Mouse (Mus musculus): ENCODE measurements around the gene Pcsk2. TPM values are rescaled to one million over a fixed set of nuclear protein-coding genes. Genes with fewer than 3 reads are reported as not detected.

The Pcsk2 gene
- polyA plus RNA-seq, 2 experiments, result 0.01 TPM; not detected in 1

DNA sequence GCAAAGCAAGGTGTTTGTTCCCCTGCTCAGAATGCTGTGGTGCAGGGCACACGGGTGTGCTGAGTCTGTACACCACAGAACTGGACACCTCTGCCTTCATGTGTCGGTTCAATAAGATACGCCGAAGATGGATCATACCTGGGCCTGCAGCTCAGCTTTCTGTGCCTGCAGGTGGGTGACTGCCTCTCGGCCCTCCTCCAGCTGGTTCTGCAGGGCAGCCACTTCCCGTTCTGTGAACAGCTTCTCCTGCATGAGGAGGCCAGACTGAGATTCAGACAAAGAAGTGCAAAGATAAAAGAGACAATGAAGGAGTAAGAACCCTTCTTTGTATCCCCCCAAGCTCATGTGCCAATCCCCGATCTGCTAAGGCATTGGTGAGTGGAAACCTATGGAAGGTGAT lies 295.6 kb downstream of the Pcsk2 start:
- WGBS (ENCODE audit: insufficient replicate concordance), result 59% methylated on average over 7 of the region's 7 CpGs

DNA sequence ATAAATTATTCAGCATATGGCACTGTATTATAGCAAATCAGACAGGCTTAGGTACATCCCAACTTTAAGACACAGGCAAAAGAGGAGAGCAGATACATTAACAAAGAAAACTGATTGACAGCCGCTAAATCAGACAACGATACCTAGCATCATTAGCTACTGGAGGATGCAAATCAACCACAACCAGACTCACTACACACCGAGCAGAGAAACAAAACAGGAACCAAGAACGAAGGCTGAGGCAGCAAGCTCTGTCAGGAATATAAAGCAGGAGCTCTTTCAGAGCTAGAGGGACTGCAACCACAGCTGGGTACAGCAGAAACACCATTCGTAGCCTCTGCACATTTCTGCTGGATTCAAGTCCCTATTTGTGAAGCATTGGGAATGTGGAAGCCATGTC lies 298.8 kb downstream of the Pcsk2 start:
- TF ChIP-seq CTCF (IDR thresholded peaks at IDR 0.05; ENCODE audit: low read depth) (no peak), EP300 (IDR thresholded peaks at IDR 0.05; ENCODE audit: low read depth) (no peak)
- H3K4me2 ChIP-seq (ENCODE audit: low read depth), result no peak overlapping the region
- no peaks in the 10 kb centered on the region for H3K4me1 ChIP-seq (replicated peaks; ENCODE audit: control insufficient read depth in 2 of 2, insufficient read depth in 2 of 2, low read length in 1 of 2)
- H3K4me3 ChIP-seq (ENCODE audit: insufficient read depth in 1 of 2, low read depth in 2 of 2, low read length in 2 of 2), result no peak overlapping the region
- no peak for DNase-seq (ENCODE audit: low read depth in 3 of 3, low spot score in 3 of 3)
- no peak for ATAC-seq (ENCODE audit: insufficient read depth)
- H3K36me3 ChIP-seq (replicated peaks; ENCODE audit: control insufficient read depth, insufficient read depth, low read depth), result no peaks in the 10 kb centered on the region
- no peak overlapping the region for H3K27ac ChIP-seq
- H3K9ac ChIP-seq (replicated peaks), result no peak overlapping the region
- WGBS (ENCODE audit: insufficient replicate concordance), result 47% methylated on average over 5 of the region's 5 CpGs
- no peaks in the 10 kb centered on the region for H3K27me3 ChIP-seq (ENCODE audit: control insufficient read depth, insufficient read depth, low read length)
- H3K9me3 ChIP-seq (ENCODE audit: control insufficient read depth, low read length), result no peaks in the 10 kb centered on the region

More for the DNA sequence above, 295.6 kb downstream of the Pcsk2 start:
- peaks cover 0 to 4% of the 10 kb centered on the region in 2 experiments; a peak in 2 of 4 replicates for H3K4me1 ChIP-seq (replicated peaks; ENCODE audit: control insufficient read depth in 2 of 2, insufficient read depth in 2 of 2, low read length in 1 of 2)
- no peak overlapping the region for H3K4me3 ChIP-seq (ENCODE audit: insufficient read depth in 1 of 2, low read depth in 2 of 2, low read length in 2 of 2)
- ATAC-seq (ENCODE audit: insufficient read depth) (no peak), DNase-seq (ENCODE audit: low read depth in 3 of 3, low spot score in 3 of 3) (no peak)
- no peaks in the 10 kb centered on the region for H3K36me3 ChIP-seq (replicated peaks; ENCODE audit: control insufficient read depth, insufficient read depth, low read depth)
- TF ChIP-seq CTCF (IDR thresholded peaks at IDR 0.05; ENCODE audit: low read depth) (no peak), EP300 (IDR thresholded peaks at IDR 0.05; ENCODE audit: low read depth) (no peak)
- no peak overlapping the region for H3K4me2 ChIP-seq (ENCODE audit: low read depth)
- H3K27me3 ChIP-seq (ENCODE audit: control insufficient read depth, insufficient read depth, low read length), result no peaks in the 10 kb centered on the region
- no peak overlapping the region for H3K9ac ChIP-seq (replicated peaks)
- H3K27ac ChIP-seq, result no peak overlapping the region
- no peaks in the 10 kb centered on the region for H3K9me3 ChIP-seq (ENCODE audit: control insufficient read depth, low read length)

DNA sequence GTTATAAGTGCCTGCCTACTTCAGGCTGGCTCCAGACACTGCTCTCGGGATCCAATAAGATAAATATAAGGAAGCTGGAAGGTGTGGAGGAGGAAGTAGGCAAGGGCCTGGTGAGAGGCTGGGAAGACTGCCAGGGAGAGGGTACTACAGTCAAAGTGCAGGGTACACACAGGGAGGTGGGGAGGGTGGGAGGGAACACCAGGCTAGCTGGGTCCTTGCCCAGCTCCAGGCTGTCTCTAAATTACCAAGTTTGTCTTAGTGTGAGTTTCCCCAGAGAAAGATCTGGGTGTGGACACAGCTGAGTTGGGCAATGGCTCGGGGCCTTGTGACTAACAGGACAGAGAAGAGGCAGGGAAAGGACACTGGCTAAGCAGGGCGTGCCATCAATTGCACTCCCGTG lies 300.8 kb downstream of the Pcsk2 start:
- H3K4me3 ChIP-seq (ENCODE audit: insufficient read depth in 1 of 2, low read depth in 2 of 2, low read length in 2 of 2), result no peak overlapping the region
- ATAC-seq (ENCODE audit: insufficient read depth), result no peak
- no peaks in the 10 kb centered on the region for H3K36me3 ChIP-seq (replicated peaks; ENCODE audit: control insufficient read depth, insufficient read depth, low read depth)
- H3K4me2 ChIP-seq (ENCODE audit: low read depth), result no peak overlapping the region
- no peak overlapping the region for H3K9ac ChIP-seq (replicated peaks)
- DNase-seq (ENCODE audit: low read depth in 3 of 3, low spot score in 3 of 3), result no peak
- H3K4me1 ChIP-seq (replicated peaks; ENCODE audit: control insufficient read depth in 2 of 2, insufficient read depth in 2 of 2, low read length in 1 of 2), result no peaks in the 10 kb centered on the region
- TF ChIP-seq EP300 (IDR thresholded peaks at IDR 0.05; ENCODE audit: low read depth) (no peak), CTCF (IDR thresholded peaks at IDR 0.05; ENCODE audit: low read depth) (no peak)
- no peaks in the 10 kb centered on the region for H3K9me3 ChIP-seq (ENCODE audit: control insufficient read depth, low read length)
- H3K27me3 ChIP-seq (ENCODE audit: control insufficient read depth, insufficient read depth, low read length), result no peaks in the 10 kb centered on the region
- 40% methylated on average over 4 of the region's 4 CpGs for WGBS (ENCODE audit: insufficient replicate concordance)
- no peak overlapping the region for H3K27ac ChIP-seq

DNA sequence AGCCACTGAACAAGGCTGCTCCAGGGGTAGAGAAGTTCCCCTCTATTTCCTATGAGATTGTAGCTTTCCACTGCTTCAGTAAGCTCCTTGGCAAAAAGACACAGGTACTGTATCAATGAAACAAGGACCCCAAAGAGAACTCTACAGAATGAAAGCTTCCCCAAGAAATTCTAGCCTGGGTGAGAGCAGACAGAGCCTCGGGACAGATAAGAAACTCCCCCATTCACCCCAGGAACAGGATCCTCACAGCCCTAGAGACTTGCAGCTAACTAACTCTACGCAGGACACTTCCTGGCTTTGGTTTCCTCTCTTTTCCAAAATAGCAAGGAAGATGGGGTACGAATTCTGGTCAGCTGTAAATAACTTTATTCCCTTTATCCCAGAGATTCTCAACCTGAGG lies 301.3 kb downstream of the Pcsk2 start:
- 27% methylated on average over 3 of the region's 3 CpGs for WGBS (ENCODE audit: insufficient replicate concordance)
- H3K4me2 ChIP-seq (ENCODE audit: low read depth), result no peak overlapping the region
- no peaks in the 10 kb centered on the region for H3K4me1 ChIP-seq (replicated peaks; ENCODE audit: control insufficient read depth in 2 of 2, insufficient read depth in 2 of 2, low read length in 1 of 2)
- no peak overlapping the region for H3K4me3 ChIP-seq (ENCODE audit: insufficient read depth in 1 of 2, low read depth in 2 of 2, low read length in 2 of 2)
- TF ChIP-seq EP300 (IDR thresholded peaks at IDR 0.05; ENCODE audit: low read depth), result no peak
- no peak for TF ChIP-seq CTCF (IDR thresholded peaks at IDR 0.05; ENCODE audit: low read depth)
- no peaks in the 10 kb centered on the region for H3K27me3 ChIP-seq (ENCODE audit: control insufficient read depth, insufficient read depth, low read length)
- DNase-seq (ENCODE audit: low read depth in 3 of 3, low spot score in 3 of 3) (no peak), ATAC-seq (ENCODE audit: insufficient read depth) (no peak)
- no peak overlapping the region for H3K27ac ChIP-seq
- no peaks in the 10 kb centered on the region for H3K36me3 ChIP-seq (replicated peaks; ENCODE audit: control insufficient read depth, insufficient read depth, low read depth)
- no peaks in the 10 kb centered on the region for H3K9me3 ChIP-seq (ENCODE audit: control insufficient read depth, low read length)
- no peak overlapping the region for H3K9ac ChIP-seq (replicated peaks)

DNA sequence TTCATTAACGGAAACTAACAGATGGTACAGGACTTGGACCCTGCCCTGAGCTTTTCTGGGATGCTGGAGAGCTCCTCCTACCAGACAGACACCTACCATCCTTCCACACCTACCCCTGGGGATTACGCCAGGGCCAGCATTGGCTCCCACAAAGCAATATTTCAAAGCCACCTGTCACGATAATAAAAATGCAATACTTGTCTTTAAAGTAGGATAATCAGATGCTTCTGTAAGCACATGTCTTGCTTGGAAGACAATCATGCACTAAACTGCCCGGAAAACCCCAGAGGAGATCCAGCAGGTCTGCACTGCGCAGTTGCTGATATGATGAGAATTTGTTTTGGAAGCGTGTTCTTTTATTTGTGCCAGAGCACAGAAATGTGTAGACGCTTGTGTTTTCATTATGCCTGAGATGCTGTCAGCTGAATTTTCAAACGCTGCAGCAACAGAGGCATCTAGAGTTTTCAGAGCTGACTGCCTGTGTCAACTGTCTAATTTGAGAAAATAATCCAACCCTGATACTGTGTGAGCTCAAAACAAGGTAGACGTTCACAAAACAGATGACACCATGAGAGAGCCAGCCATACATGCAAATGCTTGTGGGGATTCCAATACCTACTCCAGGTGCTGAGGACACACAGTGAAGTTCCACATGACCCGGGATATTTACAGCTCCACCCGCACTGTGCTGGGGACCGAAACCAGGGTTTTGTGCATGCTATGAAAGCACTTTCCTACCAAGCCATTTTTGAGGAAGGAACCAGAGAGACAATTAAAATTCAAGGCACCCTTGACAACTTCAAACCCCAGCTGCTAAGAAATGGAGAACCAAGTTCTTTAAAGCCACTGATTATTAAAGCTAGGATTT lies 305.6 kb downstream of the Pcsk2 start:
- WGBS (ENCODE audit: insufficient replicate concordance), result 62% methylated on average over 12 of the region's 12 CpGs
- Histone ChIP-seq H3K27me3 (ENCODE audit: control insufficient read depth, insufficient read depth, low read length) (no peaks in the 10 kb centered on the region), H3K4me2 (ENCODE audit: low read depth) (no peak overlapping the region), H3K9me3 (ENCODE audit: control insufficient read depth, low read length) (no peaks in the 10 kb centered on the region), H3K4me3 (ENCODE audit: insufficient read depth in 1 of 2, low read depth in 2 of 2, low read length in 2 of 2) (no peak overlapping the region), H3K27ac (no peak overlapping the region), H3K9ac (replicated peaks) (no peak overlapping the region), H3K36me3 (replicated peaks; ENCODE audit: control insufficient read depth, insufficient read depth, low read depth) (no peaks in the 10 kb centered on the region), H3K4me1 (replicated peaks; ENCODE audit: control insufficient read depth in 2 of 2, insufficient read depth in 2 of 2, low read length in 1 of 2) (peaks cover 0 to 2% of the 10 kb centered on the region in 2 experiments; a peak in 1 of 4 replicates)
- ATAC-seq (ENCODE audit: insufficient read depth) (no peak), DNase-seq (ENCODE audit: low read depth in 3 of 3, low spot score in 3 of 3) (no peak)
- TF ChIP-seq CTCF (IDR thresholded peaks at IDR 0.05; ENCODE audit: low read depth) (no peak), EP300 (IDR thresholded peaks at IDR 0.05; ENCODE audit: low read depth) (no peak)
